Comparison of ENCODE assay signal across 19 mouse cellular contexts in the genomic region with DNA sequence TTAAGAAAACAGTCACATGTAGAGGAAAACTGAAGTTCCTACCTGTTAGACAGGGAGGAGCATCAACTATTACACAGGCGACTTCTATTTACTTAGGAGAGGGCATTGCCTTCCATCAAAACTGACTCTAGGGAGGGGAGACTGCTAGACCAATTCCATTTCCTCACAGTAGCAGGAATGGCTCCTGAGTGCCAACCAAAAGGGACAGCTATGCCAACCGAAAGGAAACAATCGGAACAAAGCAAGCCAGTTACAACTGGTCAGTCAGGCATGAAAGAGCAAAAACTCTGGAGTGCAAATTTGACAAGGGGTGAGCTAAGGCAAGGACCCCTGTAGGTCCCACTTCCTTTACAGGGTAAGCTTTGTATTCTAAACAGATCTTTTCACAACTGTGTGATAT.
"Had no signal": no experiment of that assay in that cellular context is flagged by ENCODE, and none has a peak within 500 bp of the region (broad histone marks: within the 10 kb centered on the region; RNA-seq: fewer than 3 reads in every experiment).

No protein-coding gene starts in this region.

- ATAC-seq: liver, postnatal 0 days; lung, postnatal 0 days; midbrain, embryonic 15.5 days had no signal

- H3K27me3 ChIP-seq: midbrain, embryonic 12.5 days; midbrain, embryonic 15.5 days; neural tube, embryonic 12.5 days; neural tube, embryonic 15.5 days had no signal

- H3K4me1 ChIP-seq: midbrain, embryonic 15.5 days; neural tube, embryonic 12.5 days had no signal

- H3K36me3 ChIP-seq: limb, embryonic 10.5 days; limb, embryonic 13.5 days; midbrain, embryonic 12.5 days; midbrain, embryonic 15.5 days; neural tube, embryonic 12.5 days; neural tube, embryonic 15.5 days had no signal

- DNase-seq: kidney, adult 18-20 months; kidney, postnatal 25 days; liver; liver, postnatal 0 days; lung, embryonic 14.5 days; thymus, adult 2 months; thymus, postnatal 14 days; thymus, postnatal 4 days had no signal

- H3K9me3 ChIP-seq: limb, embryonic 10.5 days; midbrain, embryonic 12.5 days; midbrain, embryonic 15.5 days; neural tube, embryonic 12.5 days; neural tube, embryonic 15.5 days had no signal

- H3K27ac ChIP-seq: kidney, postnatal 0 days; limb, embryonic 10.5 days; limb, embryonic 13.5 days; liver, embryonic 14.5 days; macrophage; midbrain, embryonic 12.5 days; midbrain, embryonic 15.5 days; neural tube, embryonic 12.5 days; neural tube, embryonic 15.5 days; stomach, postnatal 0 days had no signal

- H3K4me2 ChIP-seq: limb, embryonic 13.5 days; lung, embryonic 14.5 days; midbrain, embryonic 12.5 days; midbrain, embryonic 15.5 days; neural tube, embryonic 12.5 days; neural tube, embryonic 15.5 days had no signal

- H3K9ac ChIP-seq: limb, embryonic 13.5 days; liver, embryonic 14.5 days; liver, postnatal 0 days; lung, embryonic 14.5 days; midbrain, embryonic 12.5 days; midbrain, embryonic 15.5 days; neural tube, embryonic 12.5 days; neural tube, embryonic 15.5 days had no signal

- H3K4me3 ChIP-seq: limb, embryonic 10.5 days; limb, embryonic 13.5 days; midbrain, embryonic 12.5 days; midbrain, embryonic 15.5 days; neural tube, embryonic 12.5 days; neural tube, embryonic 15.5 days had no signal
